Mouse (Mus musculus) naive thymus-derived CD4-positive, alpha-beta T cell, adult 2 months (primary cell): ENCODE measurements around the gene Ctse.
"Not testable (repeated sequence)": the region's sequence is repeated elsewhere in the genome, so short reads cannot be mapped to it uniquely, and the experiment has no call there.

Experiments used
- DNase-seq: peaks from one replicate; pipeline ENCODE4 v3.0.0-alpha.2; 2011; ENCODE audit warnings: low read depth

Ctse gene

DNA sequence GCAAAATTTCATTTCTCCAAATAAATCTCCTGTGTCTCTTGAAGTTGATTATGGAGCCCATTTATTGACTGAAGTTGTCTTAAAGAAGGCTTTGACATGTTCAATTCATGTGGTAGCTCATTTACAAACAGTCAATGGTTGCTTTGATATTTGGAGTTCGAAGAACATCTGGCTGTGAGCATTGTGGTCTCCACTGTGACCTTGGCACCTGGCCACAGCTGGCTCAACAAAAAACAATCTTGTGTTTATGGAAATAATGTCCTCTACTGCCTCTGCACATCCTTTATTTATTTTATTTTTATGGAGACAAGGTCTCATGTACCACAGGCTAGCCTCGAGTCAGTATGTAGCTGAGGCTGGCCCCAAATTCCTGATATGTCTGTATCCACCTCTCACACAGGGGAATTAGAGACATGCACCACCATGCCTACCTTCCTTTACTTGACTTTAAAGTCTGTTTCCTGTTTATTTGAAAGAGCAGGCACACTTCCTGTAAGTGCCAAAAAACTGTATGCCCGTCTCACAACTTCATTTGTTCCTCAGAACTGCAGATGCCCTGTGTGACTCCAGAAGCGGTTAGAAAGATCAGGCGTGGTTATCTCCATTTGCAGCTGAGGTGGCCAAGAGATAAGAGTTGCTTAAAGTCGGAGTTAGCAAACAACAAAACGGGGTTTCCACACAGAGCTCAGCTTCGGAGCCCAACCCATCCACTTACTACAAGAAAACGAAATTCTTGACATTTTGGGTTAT lies at the start of gene Ctse:
TSS of gene Ctse (plus strand) at position 516 of the 750 bp plus-strand sequence.
- peak; percentile 86 for DNase-seq

- DNase-seq, result no peak
These were observed 39.2 kb upstream of the Ctse start, which contains the start of gene Avpr1b for GRCm38 (mm10) chr1:131598905-131599304. TSS of gene Avpr1b (plus strand) at chr1:131599239.

- no peak for DNase-seq
These were observed 37.8 kb upstream of the Ctse start for GRCm38 (mm10) chr1:131600314-131600713.

DNA sequence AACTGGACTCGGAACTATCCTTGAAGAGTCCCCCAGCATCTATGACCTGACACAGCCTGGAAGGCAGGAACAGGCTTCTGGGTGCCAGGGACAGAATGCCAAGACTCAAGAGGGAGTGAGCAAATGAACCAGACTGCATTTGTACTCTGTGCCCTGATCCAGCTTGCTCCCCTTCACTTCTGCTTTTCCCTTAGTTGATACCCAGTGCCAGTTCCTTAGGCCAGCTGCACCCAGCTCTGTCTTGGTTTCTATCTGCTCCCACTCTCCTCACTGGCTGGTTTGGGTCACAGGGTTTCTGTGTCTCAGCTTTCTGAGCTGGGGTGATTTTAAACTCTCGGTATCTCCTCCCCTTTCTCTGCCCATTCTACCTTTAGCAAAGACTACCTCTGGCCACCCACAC lies 31.4 kb upstream of the Ctse start:
- DNase-seq, result no peak

DNA sequence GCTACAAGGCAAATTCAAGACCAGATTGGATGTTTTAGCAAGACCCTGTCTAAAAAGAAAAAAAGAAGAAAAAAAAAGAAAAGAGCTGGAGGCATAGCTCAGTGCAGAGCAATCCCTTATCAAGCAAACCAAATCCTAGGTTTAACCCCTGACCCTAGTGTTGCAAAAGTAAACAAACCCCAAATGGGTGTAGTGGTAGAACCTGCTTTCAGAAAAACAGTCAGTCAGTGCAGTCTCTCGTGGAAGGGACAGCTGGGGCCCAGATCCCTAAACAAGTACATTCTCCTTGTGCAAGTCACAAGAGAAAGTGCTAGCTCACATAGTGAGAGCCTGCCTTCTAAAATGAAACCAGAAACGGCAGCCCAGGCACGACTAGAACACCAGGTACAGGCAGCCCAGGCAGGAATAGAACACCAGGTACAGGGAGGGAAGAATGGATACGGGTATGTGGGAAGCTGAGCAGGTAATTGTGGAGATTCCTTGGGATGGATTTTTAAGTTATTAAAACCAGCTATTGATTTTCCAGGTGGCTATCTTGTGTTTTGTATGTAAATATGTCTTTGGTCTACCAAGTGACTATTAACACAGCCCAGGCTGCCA lies 25.4 kb upstream of the Ctse start:
- DNase-seq, result peak; percentile 16

- peak; percentile 95 for DNase-seq
These were observed 24.6 kb upstream of the Ctse start for GRCm38 (mm10) chr1:131613361-131614133.

DNA sequence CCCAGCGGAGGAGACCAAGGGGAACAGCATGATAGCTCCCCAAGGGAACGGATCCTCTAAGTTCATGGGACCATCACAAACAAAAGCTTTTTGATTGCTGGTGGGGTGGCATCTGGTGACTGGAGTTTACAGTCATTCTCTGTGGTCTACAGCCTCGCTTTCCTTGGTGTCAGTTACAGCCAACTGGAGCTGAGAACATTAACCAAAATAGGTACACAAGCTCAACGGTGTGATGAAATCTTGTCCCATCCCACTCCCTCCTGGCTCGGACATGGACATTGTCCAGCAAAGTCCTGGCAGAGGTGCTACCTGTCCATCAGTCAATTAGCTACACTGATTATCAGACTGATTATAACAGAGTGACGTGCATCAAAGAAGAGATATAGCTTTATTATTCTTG lies 23.5 kb upstream of the Ctse start:
- DNase-seq, result no peak

DNA sequence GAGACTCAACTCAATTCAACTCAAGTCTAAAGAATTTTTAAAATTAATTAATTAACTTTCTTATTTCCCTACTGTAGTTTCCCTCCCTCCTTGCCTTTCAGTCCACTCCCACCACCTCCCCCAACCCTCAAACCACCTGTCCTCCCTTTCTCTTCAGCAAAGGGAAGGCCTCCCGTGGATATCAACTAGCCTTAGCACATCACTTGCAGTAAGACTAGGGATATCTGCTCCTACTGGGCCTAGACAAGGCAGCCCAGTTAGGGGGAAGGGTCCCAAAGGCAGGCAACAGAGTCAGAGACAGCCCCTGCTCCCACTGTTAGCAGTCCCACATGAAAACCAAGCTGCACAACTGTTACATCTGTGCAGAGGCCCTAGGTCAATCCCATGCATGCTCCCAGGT lies 22.0 kb upstream of the Ctse start:
- no peak for DNase-seq

DNA sequence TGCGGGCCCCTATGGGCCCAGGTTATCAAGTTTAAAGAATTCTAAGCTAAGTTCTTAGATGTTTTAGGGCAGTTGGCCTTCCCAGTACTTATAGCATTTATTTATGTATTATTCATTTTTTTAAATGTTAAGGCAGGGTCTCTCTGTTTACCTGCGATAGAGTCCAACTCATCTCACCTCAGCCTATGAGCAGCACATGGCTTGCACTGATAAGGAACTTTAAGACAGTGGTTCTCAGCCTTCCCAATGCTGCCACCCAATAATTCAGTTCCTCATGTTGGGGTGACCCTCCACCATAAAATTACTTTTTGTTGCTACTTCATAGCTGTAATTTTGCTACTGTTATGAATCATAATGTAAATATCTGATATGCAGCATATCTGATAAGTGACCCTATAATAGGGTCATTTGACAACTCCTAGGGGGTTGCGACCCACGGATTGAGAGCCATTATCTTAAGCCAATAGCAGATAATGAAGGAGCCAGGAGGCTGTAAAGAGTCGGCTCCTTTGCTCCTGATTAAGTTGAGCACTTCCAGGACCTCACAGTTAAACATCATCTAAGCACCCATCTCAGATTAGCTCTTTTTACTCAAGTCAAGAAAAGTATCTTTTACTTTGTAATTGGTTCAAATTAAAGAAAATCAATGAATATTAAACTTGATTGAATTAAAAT lies 21.4 kb upstream of the Ctse start:
- DNase-seq, result no peak

GRCm38 (mm10) chr1:131618576-131618975 lies 19.5 kb upstream of the Ctse start:
- DNase-seq, result peak; percentile 16

GRCm38 (mm10) chr1:131619348-131619747 lies 18.8 kb upstream of the Ctse start:
- no peak for DNase-seq

GRCm38 (mm10) chr1:131623644-131624043 lies 14.5 kb upstream of the Ctse start:
- DNase-seq, result no peak

DNA sequence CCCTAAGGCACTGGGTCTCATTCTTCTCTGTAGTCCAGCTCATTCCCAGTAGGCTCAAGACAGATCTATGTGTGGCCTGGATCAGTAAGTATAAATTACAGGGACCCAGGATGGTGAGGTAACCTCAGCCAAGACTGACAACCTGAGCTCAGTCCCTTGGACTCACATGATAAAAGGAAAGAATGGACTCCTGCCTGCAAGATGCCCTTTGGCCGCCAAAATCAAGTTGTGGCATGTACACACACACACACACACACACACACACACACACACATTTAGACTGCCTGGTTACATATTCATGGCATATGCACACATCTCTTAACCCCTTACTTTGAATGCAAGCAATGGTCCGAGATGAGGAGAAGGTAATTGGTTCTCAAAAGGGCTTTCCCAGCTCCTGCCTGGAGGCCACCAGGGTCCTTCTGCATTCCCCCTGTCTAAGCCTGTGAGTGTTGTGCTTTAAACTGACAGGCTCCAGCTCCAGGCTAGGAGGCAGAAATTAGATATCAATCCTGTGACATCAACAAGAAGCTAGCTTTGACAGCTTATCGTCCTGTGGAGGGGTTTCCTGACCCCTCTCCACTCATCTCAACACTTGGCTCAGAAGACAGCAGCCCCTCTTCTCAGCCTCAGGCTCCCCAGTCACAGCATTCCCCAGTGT lies 13.8 kb upstream of the Ctse start:
- no peak for DNase-seq

DNA sequence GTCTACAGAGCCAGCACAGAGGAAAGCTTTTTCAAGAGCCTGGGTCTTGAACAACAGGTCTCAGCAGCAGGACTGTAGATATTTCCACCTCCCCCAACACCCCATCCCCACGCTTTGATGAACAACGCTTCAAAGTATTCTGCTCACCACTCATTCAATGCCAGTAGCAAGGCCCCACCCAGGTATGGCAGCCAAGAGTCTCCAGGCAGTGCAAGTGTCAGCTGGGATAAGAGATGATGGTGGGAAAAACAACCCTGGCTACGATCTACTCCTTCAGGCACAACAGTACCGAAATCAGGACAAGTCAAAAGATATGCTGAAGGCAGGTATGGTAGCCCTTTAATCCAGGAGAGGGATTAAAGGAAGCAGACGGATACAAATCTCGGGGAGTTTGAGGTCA lies 11.9 kb upstream of the Ctse start:
- no peak for DNase-seq

GRCm38 (mm10) chr1:131632216-131632615 lies 5.9 kb upstream of the Ctse start:
- DNase-seq, result not testable (repeated sequence)

DNA sequence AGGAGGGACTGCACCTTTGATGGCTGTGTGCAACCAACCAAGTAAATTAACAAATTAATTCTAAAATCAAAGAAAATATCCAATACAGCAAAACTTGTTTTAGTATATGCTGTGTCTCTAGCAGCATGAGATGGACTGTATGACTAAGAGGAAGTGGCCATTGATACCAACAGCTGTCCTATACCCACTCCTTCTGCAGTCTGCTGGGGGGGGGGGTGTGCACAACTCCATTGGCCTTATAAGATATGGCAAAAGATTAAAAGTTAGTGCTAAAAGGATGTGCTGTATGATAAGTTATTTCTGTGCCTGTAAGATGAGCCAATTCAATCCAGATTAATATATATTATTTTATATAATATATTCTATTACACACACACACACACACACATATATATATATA lies 3.6 kb upstream of the Ctse start:
- DNase-seq, result no peak

DNA sequence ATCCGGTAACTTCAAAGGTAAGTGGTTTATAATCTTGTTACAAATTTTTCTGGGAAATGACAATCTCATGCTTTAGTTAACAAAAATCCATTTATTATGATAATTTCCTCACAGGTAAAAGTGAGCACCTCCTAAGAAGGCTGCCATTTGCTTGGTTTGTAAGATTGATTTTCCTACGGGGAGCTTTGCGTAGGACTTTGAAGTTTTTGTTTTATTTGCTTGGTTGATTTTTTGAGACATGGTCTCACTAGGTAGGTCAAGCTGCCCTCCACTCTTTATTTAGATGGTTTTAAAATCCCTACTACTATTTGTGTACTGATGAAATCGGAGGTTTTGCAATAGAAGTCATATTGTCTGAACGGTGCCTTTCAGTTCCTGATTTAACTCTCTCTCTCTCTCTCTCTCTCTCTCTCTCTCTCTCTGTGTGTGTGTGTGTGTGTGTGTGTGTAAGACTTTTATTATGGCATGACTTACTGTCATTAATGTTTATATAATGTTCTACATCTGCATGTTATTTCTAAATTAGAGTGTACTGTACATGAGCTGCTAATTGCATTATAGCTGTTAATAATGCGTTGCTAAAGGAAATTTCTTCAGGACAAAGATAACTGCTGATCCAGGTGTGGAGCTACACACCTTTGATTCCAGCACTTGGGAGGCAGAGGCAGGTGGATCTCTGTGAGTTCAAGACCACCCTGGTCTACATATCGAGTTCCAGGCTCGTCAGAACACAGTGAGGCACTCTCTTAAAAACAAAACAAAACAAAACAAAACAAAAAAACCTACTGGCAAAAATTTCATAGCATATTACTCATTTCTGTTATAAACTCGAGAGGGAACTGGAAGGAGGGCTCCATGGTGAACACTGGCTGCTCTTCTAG lies 675 bp downstream of the Ctse start:
- no peak for DNase-seq

DNA sequence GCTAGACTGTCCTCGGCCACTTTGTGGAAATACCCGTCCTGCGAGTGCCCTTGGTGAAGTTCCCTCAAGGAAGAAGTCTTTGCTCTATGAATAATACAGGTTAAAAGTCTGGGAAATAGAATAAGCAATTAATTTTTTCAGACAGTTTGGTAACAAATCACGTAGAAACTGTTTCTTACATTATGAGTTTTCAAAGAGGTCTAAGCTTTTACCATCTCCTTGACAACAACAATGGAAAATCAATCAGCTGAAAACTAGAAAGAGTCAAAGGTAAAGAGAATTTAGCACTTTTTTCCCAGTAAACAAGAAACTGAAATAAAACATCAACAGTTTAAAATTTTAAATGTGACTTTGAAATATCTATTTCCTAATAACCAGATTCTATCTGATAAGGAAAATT lies 2.0 kb downstream of the Ctse start:
- DNase-seq, result no peak

- no peak for DNase-seq
These were observed 3.5 kb downstream of the Ctse start for GRCm38 (mm10) chr1:131641565-131641964.

DNA sequence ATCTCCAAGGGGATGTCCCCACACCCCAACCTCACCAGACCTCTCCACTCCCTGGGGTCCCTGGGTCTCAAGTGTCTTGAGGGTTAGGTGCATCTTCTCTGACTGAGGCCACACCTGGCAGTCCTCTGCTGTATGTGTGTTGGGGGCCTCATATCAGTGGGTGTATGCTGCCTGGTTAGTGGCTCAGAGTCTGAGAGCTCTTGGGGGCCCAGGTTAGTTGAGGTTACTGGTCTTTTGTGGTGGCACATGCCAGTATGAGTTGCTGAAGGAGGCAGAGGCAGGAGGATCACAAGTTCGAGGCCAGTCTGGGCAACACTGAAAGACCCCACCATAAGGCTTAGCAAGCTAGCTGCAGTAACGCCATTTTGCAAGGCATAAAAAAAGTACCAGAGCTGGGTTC lies 4.1 kb downstream of the Ctse start:
- DNase-seq, result no peak
